Mouse (Mus musculus): ENCODE results near the gene Znrf2.
"Not testable (repeated sequence)": the region's sequence is repeated elsewhere in the genome, so short reads cannot be mapped to it uniquely, and the experiment has no call there.

Znrf2 gene

GRCm38 (mm10) chr6:54809531-54810313 is 7.0 kb upstream of the Znrf2 start:
- no peak for DNase-seq (ENCODE audit: low read depth)

- DNase-seq (ENCODE audit: low read depth): no peak
Measured at GRCm38 (mm10) chr6:54810314-54810646, 6.4 kb upstream of the Znrf2 start.

DNA sequence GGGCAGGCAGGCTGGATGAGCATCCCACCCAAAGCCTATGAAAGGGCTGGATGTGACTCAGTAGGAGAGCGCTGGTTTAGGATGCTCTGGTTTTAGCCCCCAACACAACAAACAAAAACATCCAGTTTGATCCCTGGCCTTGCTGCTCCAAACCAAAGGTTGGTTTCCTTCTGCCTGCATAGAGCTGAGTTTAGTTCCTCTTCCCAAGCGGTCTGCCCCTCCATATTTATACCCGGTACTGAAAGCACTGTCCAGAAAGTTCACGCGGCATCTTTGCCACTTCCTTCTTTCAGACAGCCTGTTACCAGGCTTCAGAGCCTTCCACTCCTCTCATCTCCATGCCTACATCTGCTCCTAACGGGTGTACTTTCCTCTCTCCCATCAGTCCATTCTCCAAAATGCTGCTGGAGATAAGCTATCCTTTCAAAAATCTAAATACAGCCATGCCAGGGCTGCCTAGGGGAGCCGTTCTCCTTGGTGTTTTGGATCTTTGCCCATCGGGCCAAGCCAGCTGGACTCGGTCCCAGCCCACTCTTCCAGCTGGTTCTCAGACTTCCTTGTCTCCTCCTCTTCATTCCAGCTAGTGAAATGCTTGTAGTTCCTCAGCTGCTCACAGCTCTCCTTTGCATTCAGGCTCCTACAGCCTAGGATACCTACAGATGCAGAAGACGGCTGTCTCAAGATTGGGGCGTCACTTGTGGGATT is 5.0 kb upstream of the Znrf2 start:
- no peak for DNase-seq (ENCODE audit: low read depth)

- DNase-seq (ENCODE audit: low read depth): no peak
Measured at GRCm38 (mm10) chr6:54812276-54812675, 4.4 kb upstream of the Znrf2 start.

- no peak for DNase-seq (ENCODE audit: low read depth)
Measured at GRCm38 (mm10) chr6:54815428-54816130, 1.1 kb upstream of the Znrf2 start.

DNA sequence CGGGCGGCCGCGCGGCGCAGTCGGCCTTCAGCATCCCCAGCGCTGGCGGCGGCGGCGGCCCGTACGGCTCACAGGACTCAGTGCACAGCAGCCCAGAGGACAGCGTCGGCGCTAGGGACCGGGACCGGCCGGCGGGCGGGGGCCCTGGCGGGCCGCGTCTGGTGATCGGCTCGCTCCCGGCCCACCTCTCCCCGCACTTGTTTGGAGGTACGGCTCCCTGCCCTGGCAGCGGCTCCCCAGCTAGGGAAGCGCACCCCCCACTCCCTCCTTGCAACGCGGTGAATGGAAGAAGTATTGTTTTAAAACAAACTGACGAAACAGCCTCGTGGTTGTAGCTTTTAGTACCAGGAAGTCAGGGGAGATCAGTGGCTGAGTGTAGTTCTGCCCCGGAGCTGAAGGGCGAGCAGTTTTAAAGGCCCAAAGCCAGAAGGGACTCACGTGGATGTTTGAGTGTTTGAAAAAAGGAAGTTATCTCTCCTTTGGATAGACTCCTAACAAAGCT is 601 bp downstream of the Znrf2 start:
- DNase-seq (ENCODE audit: low read depth): peak; percentile 72

GRCm38 (mm10) chr6:54818389-54818788 is 1.7 kb downstream of the Znrf2 start:
- no peak for DNase-seq (ENCODE audit: low read depth)

GRCm38 (mm10) chr6:54819272-54819671 is 2.6 kb downstream of the Znrf2 start:
- no peak for DNase-seq (ENCODE audit: low read depth)

DNA sequence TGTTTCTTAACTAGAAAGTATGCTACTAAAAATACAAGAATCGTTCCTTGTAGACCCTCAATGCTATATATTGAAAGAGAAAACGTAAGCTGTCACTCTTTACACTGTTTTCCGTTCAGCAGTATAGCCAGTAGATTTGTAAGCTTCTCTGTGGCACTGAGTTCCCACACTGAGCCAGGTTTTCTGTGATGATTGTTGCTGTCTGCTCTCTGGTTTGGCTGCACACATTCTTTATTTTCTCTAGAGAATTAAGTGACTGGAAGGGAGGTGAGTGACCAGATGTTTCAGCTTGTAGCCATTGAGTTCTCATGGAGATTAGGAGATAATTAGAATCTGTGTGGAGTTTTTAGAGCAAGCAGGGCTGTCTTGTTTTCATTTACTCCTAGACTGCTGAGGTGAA is 3.0 kb downstream of the Znrf2 start:
- DNase-seq (ENCODE audit: low read depth): no peak

GRCm38 (mm10) chr6:54822348-54822747 is 5.6 kb downstream of the Znrf2 start:
- no peak for DNase-seq (ENCODE audit: low read depth)

- DNase-seq (ENCODE audit: low read depth): not testable (repeated sequence)
Measured at GRCm38 (mm10) chr6:54824561-54824960, 7.8 kb downstream of the Znrf2 start.

DNA sequence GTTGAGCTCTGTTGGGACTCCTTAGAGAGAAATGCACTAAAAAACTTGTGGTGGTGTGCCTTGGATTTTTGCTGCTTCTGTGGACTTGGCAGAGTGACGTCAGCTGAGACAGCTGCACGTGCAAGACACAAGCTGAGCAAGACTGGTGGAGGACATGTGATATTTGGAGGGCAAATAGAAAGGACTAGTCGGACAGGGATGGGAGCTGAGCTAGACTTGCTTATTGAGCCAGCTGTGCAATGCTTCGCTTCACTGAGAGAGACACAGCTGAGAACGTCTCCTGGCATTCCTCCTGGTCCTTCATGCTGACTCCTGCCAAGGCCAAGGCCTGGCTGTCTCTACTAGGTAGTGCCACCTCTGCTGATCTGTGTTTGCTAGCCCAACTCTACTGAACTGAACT is 10.8 kb downstream of the Znrf2 start:
- DNase-seq (ENCODE audit: low read depth): no peak

DNA sequence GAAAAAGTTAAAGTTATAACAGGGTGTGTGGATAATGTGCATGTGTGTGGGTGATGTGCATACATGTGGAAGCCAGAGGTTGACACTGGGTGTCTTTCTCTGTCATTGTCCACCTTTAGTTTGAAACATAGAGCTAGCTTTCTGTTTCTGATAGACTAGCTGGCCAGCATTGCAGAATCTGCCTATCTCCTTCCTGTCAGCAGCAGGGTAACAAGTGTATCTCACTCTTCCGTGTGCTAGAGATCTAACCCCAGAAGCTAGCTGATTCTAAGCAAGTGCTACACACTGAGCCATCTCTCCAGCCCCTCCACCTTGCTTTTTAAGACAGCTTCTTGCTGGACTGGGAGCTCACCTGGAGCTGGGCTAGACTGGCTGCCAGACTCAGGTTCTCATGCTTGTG is 11.6 kb downstream of the Znrf2 start:
- no peak for DNase-seq (ENCODE audit: low read depth)

GRCm38 (mm10) chr6:54830048-54830772 is 13.5 kb downstream of the Znrf2 start:
- DNase-seq (ENCODE audit: low read depth): no peak

- no peak for DNase-seq (ENCODE audit: low read depth)
Measured at GRCm38 (mm10) chr6:54831069-54831720, 14.5 kb downstream of the Znrf2 start.

- no peak for DNase-seq (ENCODE audit: low read depth)
Measured at GRCm38 (mm10) chr6:54833427-54833826, 16.7 kb downstream of the Znrf2 start.

GRCm38 (mm10) chr6:54836666-54837065 is 19.9 kb downstream of the Znrf2 start:
- DNase-seq (ENCODE audit: low read depth): no peak

- DNase-seq (ENCODE audit: low read depth): no peak
Measured at GRCm38 (mm10) chr6:54841399-54841798, 24.7 kb downstream of the Znrf2 start.

DNA sequence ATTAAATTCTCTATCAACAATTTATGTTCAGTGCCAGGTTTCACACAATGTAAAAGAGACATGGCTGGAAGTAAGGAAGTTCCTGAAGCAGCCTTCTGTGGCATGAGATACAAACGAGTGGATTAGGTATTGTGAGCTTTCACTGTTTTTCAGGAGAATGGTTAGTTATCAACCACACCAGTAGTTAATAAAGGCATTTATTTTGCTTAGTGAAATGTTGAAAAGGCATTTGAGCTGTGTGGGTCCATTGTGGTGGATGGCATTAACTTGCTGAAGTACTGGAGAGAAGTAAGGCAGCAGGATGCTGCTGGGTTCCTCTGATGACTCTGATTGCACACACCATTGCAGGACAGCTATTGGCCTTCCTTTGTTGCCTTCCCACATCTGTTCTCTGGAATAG is 25.3 kb downstream of the Znrf2 start:
- no peak for DNase-seq (ENCODE audit: low read depth)

DNA sequence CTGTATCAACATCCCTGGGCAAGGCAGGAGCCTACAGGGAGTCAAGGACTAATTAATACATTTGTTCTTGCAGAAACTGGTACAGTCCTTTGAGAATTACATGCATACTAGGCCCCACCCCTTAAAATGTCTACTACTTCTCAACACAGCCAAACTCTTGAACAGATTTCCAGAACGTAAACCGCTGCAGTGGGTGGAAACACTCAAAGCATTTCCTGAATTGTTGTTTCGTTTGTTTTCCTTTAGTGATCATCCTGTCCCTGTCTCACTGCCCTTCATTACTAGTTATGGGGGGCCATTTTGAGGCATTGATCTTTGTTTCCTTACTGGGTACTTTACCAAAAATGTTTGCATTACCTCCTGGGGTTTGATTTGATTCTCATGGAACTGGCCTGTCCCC is 31.8 kb downstream of the Znrf2 start:
- no peak for DNase-seq (ENCODE audit: low read depth)

Data from c-Kit-positive CD71-negative TER-119-negative erythroid progenitor cells, embryonic 14.5 days (primary cell).